Comparison of ENCODE assay signal across 8 mouse cellular contexts in genomic region chr17:79895911-79896423, GRCm38 (mm10). TPM values are rescaled to one million over a fixed set of nuclear protein-coding genes. Genes with fewer than 3 reads are reported as not detected.
DNase-seq lines count a peak whose midpoint lies in the region; ATAC-seq and TF ChIP-seq lines count a peak whose summit lies in the region.

Atl2 (minus strand) TSS chr17:79896123.

- peak within 1 kb of the TSS; percentile 89 for H3K9ac ChIP-seq in forebrain, embryonic 15.5 days (replicated peaks)

- ATAC-seq in forebrain, embryonic 15.5 days (replicated peaks), result peak; percentile 91
- peak; percentile 90 for ATAC-seq in neutrophil, adult 5-6 weeks (ENCODE audit: extremely low read depth, insufficient number of reproducible peaks, low FRiP score, poor library complexity, severe bottlenecking)

- H3K36me3 ChIP-seq in forebrain, embryonic 15.5 days, result no peaks in the 10 kb centered on the region

- under 1% methylated on average over 51 of the region's 51 CpGs for WGBS in forebrain, embryonic 15.5 days
- under 1% methylated on average over 51 of the region's 51 CpGs for WGBS in lung, adult 2 months

- H3K27me3 ChIP-seq in forebrain, embryonic 15.5 days, result peaks cover 6% of the 10 kb centered on the region; the same call in 1 of the 2 replicates

- H3K27ac ChIP-seq in forebrain, embryonic 15.5 days (replicated peaks), result peak within 1 kb of the TSS; percentile 93

- peak; percentile 97 for DNase-seq in ES-CJ7 (ENCODE audit: low read depth, low spot score)
- DNase-seq in cerebellum, adult 11 months, result peak; percentile 90
- DNase-seq in heart, postnatal 25 days (ENCODE audit: low spot score), result peak; percentile 91
- peak; percentile 91 to 96 for DNase-seq in layer of hippocampus, adult 18-20 months (ENCODE audit: low spot score in 2 of 2)
- peak; percentile 94 for DNase-seq in lung, adult 2 months
- DNase-seq in thymus, adult 18-20 months, result peak; percentile 96 to 97

- intact Hi-C loops in heart, postnatal 25 days (cut with DNase I), result loop anchor here (5.0 to 10.0 kb wide), 2 partner anchors 111 to 309 kb away; partner anchors contain the start of genes Srsf7 and Ttc39d

- peaks cover 22% of the 10 kb centered on the region for H3K4me1 ChIP-seq in forebrain, embryonic 15.5 days
- H3K4me1 ChIP-seq in lung, adult 2 months (ENCODE audit: control insufficient read depth, insufficient read depth, low read length), result peaks cover 16% of the 10 kb centered on the region

- peak; percentile 77; the same call in 1 of the 2 replicates for TF ChIP-seq POLR2A in lung, adult 2 months (IDR thresholded peaks at IDR 0.05; ENCODE audit: borderline replicate concordance, extremely low read depth, low read depth, low read length)

- peak within 1 kb of the TSS; percentile 89 for H3K4me3 ChIP-seq in forebrain, embryonic 15.5 days
- peak within 1 kb of the TSS; percentile 98 for H3K4me3 ChIP-seq in lung, adult 2 months (replicated peaks; ENCODE audit: extremely low read depth, low read depth, low read length)

- H3K4me2 ChIP-seq in forebrain, embryonic 15.5 days (replicated peaks), result peak within 1 kb of the TSS; percentile 78

- no peak for TF ChIP-seq CTCF in lung, adult 2 months (IDR thresholded peaks at IDR 0.05; ENCODE audit: insufficient read depth, low read length)

- H3K9me3 ChIP-seq in forebrain, embryonic 15.5 days, result no peaks in the 10 kb centered on the region

RNA-seq across cellular contexts. Expression of gene Atl2, which starts in this region (rescaled TPM):
- polyA plus RNA-seq in forebrain, embryonic 15.5 days (2015; fragmentation: Nextera tagmentation; extraction: Ambion mirVana), result 35.2 and 35.4 TPM in 2 replicates
- total RNA-seq in heart, postnatal 25 days (2021), result 10 to 100 TPM; 27.8 to 34.0 TPM
- 10 to 100 TPM; 49.9 to 56.0 TPM for total RNA-seq in layer of hippocampus, adult 18-20 months (2021)
- polyA plus RNA-seq in lung, adult 2 months (2012; rRNA removed), result 8.0 and 10.7 TPM in 2 replicates
- total RNA-seq in neutrophil, adult 5-6 weeks (2017), result 32.9 and 36.3 TPM in 2 replicates

Comparison
In these comparisons a context has a peak if more than half of its experiments do, and no peak if none do; other contexts are left out.
1. Peak in every context shown above with its lines: DNase-seq, ATAC-seq, H3K4me3 ChIP-seq and H3K27ac ChIP-seq.